8 mouse cellular contexts compared by ENCODE assay signal in the genomic region with DNA sequence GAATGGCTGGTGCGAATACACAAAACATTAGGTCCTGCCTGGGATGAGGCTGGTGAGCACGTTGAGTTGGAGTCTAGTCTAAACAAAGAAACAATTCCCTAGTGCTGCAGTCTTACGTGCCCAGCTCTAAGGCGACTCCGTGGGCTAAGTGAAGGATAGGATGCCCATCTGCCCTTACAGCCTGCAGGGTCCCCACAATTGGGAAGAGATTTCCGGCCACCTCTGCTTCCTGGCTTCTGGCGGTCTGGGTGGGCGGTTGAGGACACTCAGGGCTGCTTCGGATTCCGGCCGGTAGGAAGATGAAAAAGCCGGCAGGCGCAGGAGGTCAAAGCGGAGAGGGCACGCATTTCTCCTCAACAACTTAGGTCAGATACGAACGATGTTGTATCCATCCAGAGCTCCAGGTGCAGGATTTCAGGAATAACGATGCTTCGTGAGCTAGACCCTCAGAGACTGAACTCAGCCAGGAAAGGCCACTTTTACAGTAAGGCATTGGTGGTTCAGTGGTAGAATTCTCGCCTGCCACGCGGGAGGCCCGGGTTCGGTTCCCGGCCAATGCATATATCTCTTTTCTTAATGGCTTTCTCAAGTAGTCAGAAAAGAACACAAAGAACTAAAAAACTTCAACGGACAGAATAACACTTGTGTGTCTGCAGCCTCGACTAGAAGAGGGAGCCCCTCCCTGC. TPM values are rescaled to one million over a fixed set of nuclear protein-coding genes. Genes with fewer than 3 reads are reported as not detected.
DNase-seq lines count a peak whose midpoint lies in the region; ATAC-seq and TF ChIP-seq lines count a peak whose summit lies in the region.

No protein-coding gene starts in this region.

- intact Hi-C loops in heart, postnatal 10 days (cut with DNase I): no loop called here

- no peak for TF ChIP-seq EP300 in stomach, postnatal 0 days (optimal IDR thresholded peaks at IDR 0.05)

- H3K9ac ChIP-seq in forebrain, embryonic 13.5 days: peak overlapping the region; percentile 75
- H3K9ac ChIP-seq in liver, embryonic 16.5 days (ENCODE audit: low read depth, low read length): peak overlapping the region; percentile 69
- peak overlapping the region; percentile 65 for H3K9ac ChIP-seq in neural tube, embryonic 12.5 days
- H3K9ac ChIP-seq in stomach, postnatal 0 days (ENCODE audit: low read length): peak overlapping the region; percentile 51

- H3K4me3 ChIP-seq in E14TG2a.4 (replicated peaks; ENCODE audit: low read length): peak overlapping the region; percentile 85
- H3K4me3 ChIP-seq in forebrain, embryonic 13.5 days: peak overlapping the region; percentile 70
- H3K4me3 ChIP-seq in liver, embryonic 16.5 days (ENCODE audit: low read depth, low read length): peak overlapping the region; percentile 72
- peak overlapping the region; percentile 54 for H3K4me3 ChIP-seq in neural tube, embryonic 12.5 days
- peak overlapping the region; percentile 59 for H3K4me3 ChIP-seq in stomach, postnatal 0 days (ENCODE audit: low read depth, low read length)

- DNase-seq in heart, postnatal 10 days: peak; percentile 88 to 91
- peak; percentile 92 for DNase-seq in kidney, postnatal 4 days
- peak; percentile 84 for DNase-seq in stomach, postnatal 0 days (ENCODE audit: low spot score)

- H3K9me3 ChIP-seq in E14TG2a.4 (ENCODE audit: low read length): no peaks in the 10 kb centered on the region
- no peaks in the 10 kb centered on the region for H3K9me3 ChIP-seq in forebrain, embryonic 13.5 days (replicated peaks)
- no peaks in the 10 kb centered on the region for H3K9me3 ChIP-seq in liver, embryonic 16.5 days (replicated peaks; ENCODE audit: control insufficient read depth, low read length)
- no peaks in the 10 kb centered on the region for H3K9me3 ChIP-seq in neural tube, embryonic 12.5 days
- no peaks in the 10 kb centered on the region for H3K9me3 ChIP-seq in stomach, postnatal 0 days (ENCODE audit: control insufficient read depth, low read length)

- peak overlapping the region; percentile 71 for H3K4me2 ChIP-seq in forebrain, embryonic 13.5 days
- H3K4me2 ChIP-seq in liver, embryonic 16.5 days (ENCODE audit: low read depth, low read length): peak overlapping the region; percentile 86
- H3K4me2 ChIP-seq in neural tube, embryonic 12.5 days (replicated peaks): peak overlapping the region; percentile 76
- H3K4me2 ChIP-seq in stomach, postnatal 0 days (replicated peaks; ENCODE audit: low read depth): peak overlapping the region; percentile 70

- H3K4me1 ChIP-seq in E14TG2a.4 (replicated peaks; ENCODE audit: low read depth, low read length): peaks cover 59% of the 10 kb centered on the region
- H3K4me1 ChIP-seq in forebrain, embryonic 13.5 days: peaks cover 23% of the 10 kb centered on the region
- peaks cover 21% of the 10 kb centered on the region for H3K4me1 ChIP-seq in liver, embryonic 16.5 days (ENCODE audit: control insufficient read depth, low read depth, low read length)
- H3K4me1 ChIP-seq in neural tube, embryonic 12.5 days: peaks cover 19% of the 10 kb centered on the region
- H3K4me1 ChIP-seq in stomach, postnatal 0 days (replicated peaks; ENCODE audit: control insufficient read depth, insufficient read depth): peaks cover 3% of the 10 kb centered on the region; the same call in 1 of the 2 replicates

- TF ChIP-seq CTCF in E14TG2a.4 (conservative IDR thresholded peaks at IDR 0.05; ENCODE audit: low read length): no peak
- TF ChIP-seq CTCF in stomach, postnatal 0 days (IDR thresholded peaks at IDR 0.05; ENCODE audit: low read depth): no peak; the same call in 1 of the 2 replicates

- peaks cover 28% of the 10 kb centered on the region for H3K27me3 ChIP-seq in E14TG2a.4 (ENCODE audit: insufficient read depth, low read length)
- no peaks in the 10 kb centered on the region for H3K27me3 ChIP-seq in forebrain, embryonic 13.5 days
- no peaks in the 10 kb centered on the region for H3K27me3 ChIP-seq in liver, embryonic 16.5 days (ENCODE audit: control insufficient read depth, insufficient read depth, low read depth, low read length)
- no peaks in the 10 kb centered on the region for H3K27me3 ChIP-seq in neural tube, embryonic 12.5 days (replicated peaks)
- H3K27me3 ChIP-seq in stomach, postnatal 0 days (ENCODE audit: control insufficient read depth, insufficient read depth, low read length): no peaks in the 10 kb centered on the region

- H3K36me3 ChIP-seq in E14TG2a.4 (ENCODE audit: insufficient read depth, low read length): peaks cover 18% of the 10 kb centered on the region
- peaks cover 14% of the 10 kb centered on the region for H3K36me3 ChIP-seq in forebrain, embryonic 13.5 days (ENCODE audit: poor library complexity, severe bottlenecking)
- no peaks in the 10 kb centered on the region for H3K36me3 ChIP-seq in liver, embryonic 16.5 days (ENCODE audit: control insufficient read depth, insufficient read depth)
- no peaks in the 10 kb centered on the region for H3K36me3 ChIP-seq in neural tube, embryonic 12.5 days
- no peaks in the 10 kb centered on the region for H3K36me3 ChIP-seq in stomach, postnatal 0 days (ENCODE audit: control insufficient read depth, insufficient read depth, low read length)

- H3K27ac ChIP-seq in forebrain, embryonic 13.5 days: peak overlapping the region; percentile 82
- H3K27ac ChIP-seq in liver, embryonic 16.5 days (ENCODE audit: low read length): no peak overlapping the region
- no peak overlapping the region for H3K27ac ChIP-seq in neural tube, embryonic 12.5 days
- H3K27ac ChIP-seq in stomach, postnatal 0 days (replicated peaks): no peak overlapping the region

- ATAC-seq in cerebellum, adult (ENCODE audit: insufficient number of reproducible peaks, low FRiP score, low TSS enrichment): peak; percentile 78; the same call in 1 of the 2 replicates
- peak; percentile 91 for ATAC-seq in forebrain, embryonic 13.5 days
- peak; percentile 87 for ATAC-seq in liver, embryonic 16.5 days (ENCODE audit: low read depth)
- ATAC-seq in neural tube, embryonic 12.5 days (ENCODE audit: low FRiP score, low read depth): peak; percentile 80
- peak; percentile 72 for ATAC-seq in stomach, postnatal 0 days (ENCODE audit: low FRiP score, low TSS enrichment)

- under 1% methylated on average over 27 of the region's 27 CpGs for WGBS in forebrain, embryonic 13.5 days
- under 1% methylated on average over 27 of the region's 27 CpGs for WGBS in liver, embryonic 16.5 days (ENCODE audit: insufficient replicate concordance)
- under 1% methylated on average over 27 of the region's 27 CpGs for WGBS in neural tube, embryonic 12.5 days
- WGBS in stomach, postnatal 0 days: under 1% methylated on average over 27 of the region's 27 CpGs

RNA-seq across cellular contexts. Expression of a gene that starts 6.1 kb away (rescaled TPM):
- not detected in 2 replicates for polyA plus RNA-seq in forebrain, embryonic 13.5 days (2015; fragmentation: Nextera tagmentation; extraction: Ambion mirVana)
- total RNA-seq in heart, postnatal 10 days (2021): not detected
- polyA plus RNA-seq in liver, embryonic 16.5 days (2015; fragmentation: Nextera tagmentation; extraction: Ambion mirVana): not detected in 2 replicates
- 0.30 and 6.2 TPM in 2 replicates for polyA plus RNA-seq in neural tube, embryonic 12.5 days (2016; fragmentation: Nextera tagmentation; extraction: Ambion mirVana)
- 8.6 and 10.0 TPM in 2 replicates for polyA plus RNA-seq in stomach, postnatal 0 days (2015; fragmentation: Nextera tagmentation; extraction: Ambion mirVana)

RNA-seq across cellular contexts. Expression of a gene that starts 29.3 kb away (rescaled TPM):
- 62.6 and 69.7 TPM in 2 replicates for polyA plus RNA-seq in forebrain, embryonic 13.5 days (2015; fragmentation: Nextera tagmentation; extraction: Ambion mirVana)
- 10 to 100 TPM; 39.1 to 42.0 TPM for total RNA-seq in heart, postnatal 10 days (2021)
- polyA plus RNA-seq in liver, embryonic 16.5 days (2015; fragmentation: Nextera tagmentation; extraction: Ambion mirVana): 49.9 and 51.8 TPM in 2 replicates
- 80.1 and 83.8 TPM in 2 replicates for polyA plus RNA-seq in neural tube, embryonic 12.5 days (2016; fragmentation: Nextera tagmentation; extraction: Ambion mirVana)
- 27.4 and 28.8 TPM in 2 replicates for polyA plus RNA-seq in stomach, postnatal 0 days (2015; fragmentation: Nextera tagmentation; extraction: Ambion mirVana)

RNA-seq across cellular contexts. Expression of a gene that starts 30.0 kb away (rescaled TPM):
- 0.15 and 0.22 TPM in 2 replicates for polyA plus RNA-seq in forebrain, embryonic 13.5 days (2015; fragmentation: Nextera tagmentation; extraction: Ambion mirVana)
- under 1 TPM; 0.12 to 0.24 TPM for total RNA-seq in heart, postnatal 10 days (2021)
- polyA plus RNA-seq in liver, embryonic 16.5 days (2015; fragmentation: Nextera tagmentation; extraction: Ambion mirVana): not detected in 2 replicates
- 1.2 and 2.2 TPM in 2 replicates for polyA plus RNA-seq in neural tube, embryonic 12.5 days (2016; fragmentation: Nextera tagmentation; extraction: Ambion mirVana)
- polyA plus RNA-seq in stomach, postnatal 0 days (2015; fragmentation: Nextera tagmentation; extraction: Ambion mirVana): not detected in 2 replicates

RNA-seq across cellular contexts. Expression of a gene that starts 30.7 kb away (rescaled TPM):
- 8.4 and 9.9 TPM in 2 replicates for polyA plus RNA-seq in forebrain, embryonic 13.5 days (2015; fragmentation: Nextera tagmentation; extraction: Ambion mirVana)
- 10 to 100 TPM; 12.2 to 12.8 TPM for total RNA-seq in heart, postnatal 10 days (2021)
- polyA plus RNA-seq in liver, embryonic 16.5 days (2015; fragmentation: Nextera tagmentation; extraction: Ambion mirVana): 2.6 and 2.7 TPM in 2 replicates
- 7.5 and 7.9 TPM in 2 replicates for polyA plus RNA-seq in neural tube, embryonic 12.5 days (2016; fragmentation: Nextera tagmentation; extraction: Ambion mirVana)
- 4.1 and 4.8 TPM in 2 replicates for polyA plus RNA-seq in stomach, postnatal 0 days (2015; fragmentation: Nextera tagmentation; extraction: Ambion mirVana)

RNA-seq across cellular contexts. Expression of a gene that starts 32.2 kb away (rescaled TPM):
- 11.5 and 13.4 TPM in 2 replicates for polyA plus RNA-seq in forebrain, embryonic 13.5 days (2015; fragmentation: Nextera tagmentation; extraction: Ambion mirVana)
- 10 to 100 TPM; 75.0 to 78.5 TPM for total RNA-seq in heart, postnatal 10 days (2021)
- polyA plus RNA-seq in liver, embryonic 16.5 days (2015; fragmentation: Nextera tagmentation; extraction: Ambion mirVana): 2.5 and 2.9 TPM in 2 replicates
- polyA plus RNA-seq in neural tube, embryonic 12.5 days (2016; fragmentation: Nextera tagmentation; extraction: Ambion mirVana): 11.9 and 12.6 TPM in 2 replicates
- polyA plus RNA-seq in stomach, postnatal 0 days (2015; fragmentation: Nextera tagmentation; extraction: Ambion mirVana): 4.9 and 5.8 TPM in 2 replicates
